Mouse (Mus musculus) hindbrain, embryonic 12.5 days (tissue): ENCODE measurements around the gene Esrrg. TPM values are rescaled to one million over a fixed set of nuclear protein-coding genes. Genes with fewer than 3 reads are reported as not detected.
A peak's percentile ranks its signal among the peaks of the same experiment; 100 is the strongest.

Experiments used
- ATAC-seq: fragments of 200-750 bp; cut with Nextera tagmentation; 2 replicates; pipeline ENCODE4 v1.8.0; 2017; ENCODE audit warnings: moderate TSS enrichment; ENCODE audit not compliant: low FRiP score
- H3K27ac ChIP-seq: fragments of 300-500 bp; sonication (generic); 2 replicates; pipeline ENCODE4 v1.5.1; 2016; ENCODE audit warnings: mild to moderate bottlenecking
- H3K27me3 ChIP-seq: fragments of 300-500 bp; sonication (generic); 2 replicates; pipeline ENCODE4 v1.6.1; 2016; ENCODE audit warnings: mild to moderate bottlenecking
- H3K36me3 ChIP-seq: fragments of 300-500 bp; sonication (generic); 2 replicates; pipeline ENCODE4 v1.6.1; 2016; ENCODE audit warnings: mild to moderate bottlenecking
- H3K4me1 ChIP-seq: fragments of 300-500 bp; sonication (generic); 2 replicates; pipeline ENCODE4 v1.6.1; 2016
- H3K4me2 ChIP-seq: fragments of 300-500 bp; sonication (generic); replicated peaks from 2 replicates; pipeline ENCODE4 v1.6.1; 2016; ENCODE audit warnings: mild to moderate bottlenecking
- H3K4me3 ChIP-seq: fragments of 300-500 bp; sonication (generic); 2 replicates; pipeline ENCODE4 v1.5.1; 2016; ENCODE audit warnings: mild to moderate bottlenecking
- H3K9ac ChIP-seq: fragments of 300-500 bp; sonication (generic); 2 replicates; pipeline ENCODE4 v1.6.1; 2016; ENCODE audit warnings: mild to moderate bottlenecking, moderate library complexity
- H3K9me3 ChIP-seq: fragments of 300-500 bp; sonication (generic); replicated peaks from 2 replicates; pipeline ENCODE4 v1.6.1; 2016; ENCODE audit warnings: mild to moderate bottlenecking
- WGBS: fragments of 180-500 bp; shearing (Covaris S2); methylation state at CpG from one replicate; pipeline ENCODE4 v1.1.7; 2016; 5-methylcytosine and 5-hydroxymethylcytosine counted together
- polyA plus RNA-seq: library from polyadenylated mRNA; unstranded; fragments of >200 nt; fragmentation: Nextera tagmentation; extraction: Ambion mirVana; gene quantifications from 2 replicates; pipeline ENCODE4 v1.2.1, GENCODE M21; 2016

Esrrg gene
- polyA plus RNA-seq, 1 experiment from 2014 or later: 19.3 TPM

DNA sequence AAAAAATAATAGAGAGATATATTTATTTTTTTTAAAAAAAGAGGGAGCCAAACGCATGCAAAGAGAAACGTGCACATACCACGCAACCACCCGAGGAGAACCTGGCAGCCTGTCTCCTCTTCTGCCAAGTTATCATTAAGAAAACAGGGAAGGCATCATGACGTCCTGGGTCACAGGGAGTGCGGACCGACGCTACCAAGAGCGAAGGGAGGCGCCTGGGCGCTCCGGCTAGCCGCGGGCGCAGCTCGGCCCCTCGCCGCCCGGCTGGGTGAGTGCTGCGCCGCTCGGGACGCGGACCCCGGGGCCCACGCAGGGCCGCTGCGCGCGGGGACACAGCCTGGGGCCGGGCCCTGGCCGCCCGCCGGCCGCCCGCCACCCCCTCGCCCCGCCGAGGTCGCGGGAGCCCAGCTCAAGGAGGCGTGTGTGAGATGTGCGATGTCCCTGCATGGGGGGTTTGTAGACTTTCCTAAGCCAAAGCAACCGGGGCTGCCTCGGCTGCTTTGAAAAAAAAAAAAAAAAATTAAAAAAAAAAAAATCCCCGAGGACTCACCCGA, 43.2 kb downstream of the Esrrg start:
- peak overlapping the region; percentile 92 for H3K4me2 ChIP-seq
- ATAC-seq: peak; percentile 84
- no peaks in the 10 kb centered on the region for H3K9me3 ChIP-seq
- peak overlapping the region; percentile 89 for H3K9ac ChIP-seq
- no peaks in the 10 kb centered on the region for H3K36me3 ChIP-seq
- H3K27me3 ChIP-seq: no peaks in the 10 kb centered on the region
- H3K27ac ChIP-seq: peak overlapping the region; percentile 77
- peak overlapping the region; percentile 68 for H3K4me3 ChIP-seq
- H3K4me1 ChIP-seq: peaks cover 10% of the 10 kb centered on the region
- WGBS: under 1% methylated on average over 40 of the region's 47 CpGs

DNA sequence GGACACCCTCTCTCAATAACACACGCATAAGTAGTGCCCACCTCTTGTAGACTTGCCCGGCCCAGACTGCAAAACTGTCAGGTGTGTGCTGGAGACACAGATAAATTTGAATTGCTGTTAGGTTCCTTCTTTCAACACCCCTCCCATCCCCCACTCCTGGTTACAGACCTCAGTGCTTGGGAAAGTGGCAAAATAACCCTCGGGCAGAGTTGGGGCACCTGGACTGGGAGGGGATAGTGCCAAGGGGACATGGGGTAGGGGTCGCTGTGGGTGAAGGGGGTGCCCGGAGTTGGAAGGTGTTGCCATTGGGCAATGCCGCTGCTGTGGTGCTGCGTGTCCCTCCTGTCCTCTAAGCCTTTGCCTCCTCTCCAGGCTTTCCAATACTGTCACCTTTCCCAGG, 43.9 kb downstream of the Esrrg start:
- Histone ChIP-seq H3K9ac (no peak overlapping the region), H3K9me3 (no peaks in the 10 kb centered on the region), H3K27ac (no peak overlapping the region), H3K27me3 (no peaks in the 10 kb centered on the region), H3K4me2 (peak overlapping the region; percentile 92), H3K4me1 (peaks cover 10% of the 10 kb centered on the region), H3K4me3 (peak overlapping the region; percentile 68), H3K36me3 (no peaks in the 10 kb centered on the region)
- ATAC-seq: peak; percentile 45; the same call in 1 of the 2 replicates
- 7% methylated on average over 7 of the region's 7 CpGs for WGBS

- Histone ChIP-seq H3K27ac (no peak overlapping the region), H3K9me3 (no peaks in the 10 kb centered on the region), H3K4me2 (no peak overlapping the region), H3K4me1 (peaks cover 10% of the 10 kb centered on the region), H3K4me3 (no peak overlapping the region), H3K27me3 (no peaks in the 10 kb centered on the region), H3K9ac (no peak overlapping the region), H3K36me3 (no peaks in the 10 kb centered on the region)
- 45% methylated on average over 9 of the region's 9 CpGs for WGBS
- ATAC-seq: no peak
Observed at GRCm38 (mm10) chr1:187653390-187653789, 44.8 kb downstream of the Esrrg start.

DNA sequence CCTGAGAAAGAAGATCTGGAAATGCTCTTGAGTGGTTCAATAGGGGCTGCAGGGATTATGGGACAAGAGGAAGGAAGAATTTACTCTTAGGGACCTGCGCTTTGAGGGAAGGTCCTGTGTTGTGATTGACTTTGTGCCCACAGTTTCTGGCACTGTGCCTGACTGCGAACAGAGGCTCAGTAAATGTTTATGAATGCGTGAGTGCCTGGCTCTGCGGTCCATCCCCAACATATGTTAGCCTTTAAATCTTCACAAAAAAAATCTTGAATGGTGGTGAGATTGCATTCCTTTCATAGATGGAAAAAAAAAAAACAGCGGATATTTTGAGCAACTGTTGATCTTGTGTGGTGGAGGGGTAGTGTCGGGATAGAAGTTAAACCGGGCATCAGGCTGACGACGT, 52.4 kb downstream of the Esrrg start:
- Histone ChIP-seq H3K36me3 (no peaks in the 10 kb centered on the region), H3K27ac (no peak overlapping the region), H3K4me3 (no peak overlapping the region), H3K9ac (no peak overlapping the region), H3K4me1 (peaks cover 23% of the 10 kb centered on the region), H3K4me2 (no peak overlapping the region), H3K27me3 (no peaks in the 10 kb centered on the region), H3K9me3 (no peaks in the 10 kb centered on the region)
- WGBS: 63% methylated on average over 9 of the region's 9 CpGs
- no peak for ATAC-seq

- Histone ChIP-seq H3K4me1 (peaks cover 23% of the 10 kb centered on the region), H3K27me3 (no peaks in the 10 kb centered on the region), H3K9me3 (no peaks in the 10 kb centered on the region), H3K9ac (no peak overlapping the region), H3K27ac (no peak overlapping the region), H3K4me3 (no peak overlapping the region), H3K36me3 (no peaks in the 10 kb centered on the region), H3K4me2 (0 out of 2 replicates have a peak overlapping the region, but pooled peaks have one; percentile 9)
- WGBS: 41% methylated on average over 12 of the region's 12 CpGs
- peak; percentile 38; the same call in 1 of the 2 replicates for ATAC-seq
Observed at GRCm38 (mm10) chr1:187662083-187662609, 53.6 kb downstream of the Esrrg start.

- H3K27me3 ChIP-seq: no peaks in the 10 kb centered on the region
- 36% methylated on average over 6 of the region's 6 CpGs for WGBS
- no peak overlapping the region for H3K9ac ChIP-seq
- H3K36me3 ChIP-seq: no peaks in the 10 kb centered on the region
- ATAC-seq: no peak
- no peak overlapping the region for H3K27ac ChIP-seq
- H3K4me2 ChIP-seq: no peak overlapping the region
- no peak overlapping the region for H3K4me3 ChIP-seq
- no peaks in the 10 kb centered on the region for H3K9me3 ChIP-seq
- peaks cover 23% of the 10 kb centered on the region for H3K4me1 ChIP-seq
Observed at GRCm38 (mm10) chr1:187663376-187663775, 54.8 kb downstream of the Esrrg start.

DNA sequence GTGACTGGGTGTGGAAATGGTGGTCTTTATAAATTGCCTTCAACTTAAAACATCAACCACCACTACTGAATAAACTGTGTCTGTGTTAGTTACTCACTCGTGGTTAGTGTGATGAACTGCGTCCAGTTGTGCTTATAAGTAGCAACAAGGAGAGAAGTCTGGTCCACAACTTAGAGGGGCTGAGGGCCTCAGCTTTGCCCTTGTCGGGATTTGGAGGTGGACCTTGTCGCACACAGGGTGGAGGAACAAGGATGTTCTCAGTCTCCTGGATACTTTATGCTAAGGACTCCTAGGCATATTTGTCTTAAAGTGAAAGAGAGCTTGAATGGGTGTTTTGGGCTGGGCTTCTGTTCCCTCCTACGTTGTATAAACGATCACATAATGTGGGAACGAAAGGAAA, 55.7 kb downstream of the Esrrg start:
- no peaks in the 10 kb centered on the region for H3K36me3 ChIP-seq
- peaks cover 23% of the 10 kb centered on the region for H3K4me1 ChIP-seq
- 89% methylated on average over 7 of the region's 7 CpGs for WGBS
- H3K27ac ChIP-seq: no peak overlapping the region
- ATAC-seq: no peak
- no peak overlapping the region for H3K9ac ChIP-seq
- no peaks in the 10 kb centered on the region for H3K27me3 ChIP-seq
- H3K9me3 ChIP-seq: no peaks in the 10 kb centered on the region
- H3K4me2 ChIP-seq: no peak overlapping the region
- H3K4me3 ChIP-seq: no peak overlapping the region

DNA sequence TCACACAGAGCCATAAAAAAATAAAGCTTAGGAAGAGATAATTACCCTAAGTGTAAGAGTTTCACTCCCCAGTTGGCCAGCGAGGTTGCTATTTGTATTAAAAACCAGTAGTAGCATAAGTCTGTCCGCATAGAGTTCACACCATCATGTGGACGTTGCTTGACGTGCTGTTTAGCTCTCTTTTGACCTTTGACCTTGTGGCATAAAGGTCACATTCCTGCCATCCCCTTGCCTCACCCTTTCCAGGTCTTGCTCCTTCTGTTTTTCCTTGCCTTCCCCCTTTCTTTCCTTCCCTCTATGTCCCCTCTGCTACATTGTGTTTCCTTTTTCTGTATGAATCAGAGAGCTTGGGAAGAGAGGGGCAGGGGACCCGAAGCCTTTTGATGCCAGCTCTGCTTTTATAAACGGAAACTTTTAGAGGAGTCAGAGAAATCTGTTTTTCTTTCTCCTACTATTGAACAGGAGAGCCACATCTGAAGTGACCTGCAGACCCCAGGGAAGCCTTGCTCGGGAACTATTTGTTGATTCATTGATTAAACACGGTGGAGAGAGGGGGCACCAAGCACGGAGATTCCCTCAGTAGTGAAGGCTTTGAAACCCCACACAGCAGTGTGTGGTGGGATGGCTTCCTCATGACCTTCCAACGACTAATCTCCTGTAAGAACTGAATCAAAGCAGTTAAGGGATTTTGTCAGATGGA, 57.5 kb downstream of the Esrrg start:
- no peaks in the 10 kb centered on the region for H3K9me3 ChIP-seq
- H3K9ac ChIP-seq: no peak overlapping the region
- ATAC-seq: no peak
- H3K4me3 ChIP-seq: no peak overlapping the region
- no peaks in the 10 kb centered on the region for H3K27me3 ChIP-seq
- peaks cover 20% of the 10 kb centered on the region for H3K4me1 ChIP-seq
- H3K27ac ChIP-seq: no peak overlapping the region
- WGBS: 26% methylated on average over 10 of the region's 10 CpGs
- no peak overlapping the region for H3K4me2 ChIP-seq
- no peaks in the 10 kb centered on the region for H3K36me3 ChIP-seq

DNA sequence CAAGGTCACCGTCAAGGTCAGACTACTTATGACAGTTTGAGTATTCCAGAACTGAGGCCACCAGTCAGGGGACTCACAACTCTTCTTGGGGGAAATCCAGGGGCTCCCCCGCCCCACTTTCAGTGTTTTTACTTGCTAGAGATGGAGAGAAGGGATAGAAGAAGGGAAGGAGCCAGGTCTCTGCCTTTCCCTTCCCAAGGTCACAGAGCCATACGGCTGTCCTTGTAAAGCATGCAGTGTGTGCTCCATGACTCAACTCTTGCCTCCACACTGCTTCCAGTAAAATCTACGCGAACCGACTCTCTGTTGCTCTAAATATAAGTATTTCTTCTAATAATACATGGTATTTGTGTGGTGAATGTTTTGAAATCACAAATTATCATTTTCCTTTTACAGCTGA, 61.2 kb downstream of the Esrrg start:
- H3K27ac ChIP-seq: no peak overlapping the region
- H3K4me2 ChIP-seq: no peak overlapping the region
- H3K9me3 ChIP-seq: no peaks in the 10 kb centered on the region
- WGBS: 94% methylated on average over 6 of the region's 6 CpGs
- no peak overlapping the region for H3K9ac ChIP-seq
- ATAC-seq: no peak
- no peak overlapping the region for H3K4me3 ChIP-seq
- H3K4me1 ChIP-seq: no peaks in the 10 kb centered on the region
- no peaks in the 10 kb centered on the region for H3K36me3 ChIP-seq
- no peaks in the 10 kb centered on the region for H3K27me3 ChIP-seq

DNA sequence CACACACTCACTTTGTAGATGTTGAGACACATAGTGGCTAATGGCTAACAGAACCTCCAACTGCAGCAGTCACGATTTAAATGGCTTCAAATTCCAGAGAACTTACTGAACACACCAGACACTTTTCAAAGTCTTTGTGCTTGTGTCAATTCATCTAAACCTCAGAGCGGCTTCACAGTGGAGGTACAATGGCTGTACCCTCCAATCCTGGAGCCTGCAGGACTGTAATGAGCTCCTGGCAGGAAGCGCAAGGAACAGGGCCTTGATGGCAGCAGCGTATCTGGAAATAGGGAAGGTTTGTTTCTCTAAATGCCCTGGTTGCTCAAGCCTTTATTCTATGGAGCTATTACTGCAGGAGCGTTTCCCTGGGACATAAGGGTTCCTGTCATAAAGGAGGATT, 63.9 kb downstream of the Esrrg start:
- no peak overlapping the region for H3K4me3 ChIP-seq
- WGBS: 65% methylated on average over 5 of the region's 5 CpGs

DNA sequence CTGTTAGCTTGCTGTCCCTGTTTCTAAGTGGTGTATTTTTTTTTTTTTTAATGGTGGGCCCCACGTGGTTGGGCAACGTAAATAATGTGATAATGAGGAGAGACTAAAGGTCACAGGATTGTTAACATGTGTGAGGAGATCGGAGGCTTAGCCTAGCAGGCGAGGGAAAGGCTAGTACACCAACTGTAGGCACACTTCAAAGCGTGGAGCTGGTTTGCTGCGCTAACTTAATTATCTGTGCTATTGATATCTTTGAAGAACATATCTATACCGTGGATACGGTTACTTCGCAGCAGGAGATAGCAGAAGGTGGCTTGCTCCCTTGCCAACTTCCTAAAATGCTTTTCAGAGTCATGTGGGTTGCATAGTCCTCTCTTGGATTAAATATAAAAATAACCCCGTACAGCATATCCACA, 66.2 kb downstream of the Esrrg start:
- no peaks in the 10 kb centered on the region for H3K9me3 ChIP-seq
- no peaks in the 10 kb centered on the region for H3K4me1 ChIP-seq
- H3K27me3 ChIP-seq: no peaks in the 10 kb centered on the region
- H3K27ac ChIP-seq: no peak overlapping the region
- no peak overlapping the region for H3K4me2 ChIP-seq
- ATAC-seq: no peak
- WGBS: 56% methylated on average over 10 of the region's 10 CpGs
- no peak overlapping the region for H3K4me3 ChIP-seq
- H3K36me3 ChIP-seq: no peaks in the 10 kb centered on the region
- no peak overlapping the region for H3K9ac ChIP-seq

More for the DNA sequence above, 63.9 kb downstream of the Esrrg start:
- Histone ChIP-seq H3K27ac (no peak overlapping the region), H3K36me3 (no peaks in the 10 kb centered on the region), H3K27me3 (no peaks in the 10 kb centered on the region), H3K9me3 (no peaks in the 10 kb centered on the region), H3K4me1 (no peaks in the 10 kb centered on the region), H3K9ac (no peak overlapping the region), H3K4me2 (no peak overlapping the region)
- ATAC-seq: no peak

DNA sequence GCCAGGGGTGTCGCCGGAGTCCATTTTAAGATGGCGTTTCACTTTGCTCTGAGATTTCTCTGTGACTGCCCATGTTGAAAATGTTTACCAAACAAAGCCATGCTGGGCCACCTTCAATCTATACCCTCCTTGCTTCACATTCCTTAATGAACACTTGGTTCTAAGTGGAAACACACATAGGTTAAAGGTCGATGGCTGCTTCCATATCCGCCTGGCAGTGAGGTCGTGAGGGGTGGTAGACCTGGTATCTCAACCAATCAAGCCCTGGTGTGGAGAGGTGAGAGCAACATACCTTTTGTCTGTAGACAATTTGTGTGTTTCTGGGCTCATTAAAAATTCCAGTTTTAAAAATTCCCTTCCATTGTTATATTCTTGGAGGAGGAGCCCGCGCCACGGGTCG, 68.0 kb downstream of the Esrrg start:
- Histone ChIP-seq H3K4me3 (no peak overlapping the region), H3K27ac (no peak overlapping the region), H3K9ac (no peak overlapping the region), H3K9me3 (no peaks in the 10 kb centered on the region), H3K27me3 (no peaks in the 10 kb centered on the region), H3K4me1 (no peaks in the 10 kb centered on the region), H3K36me3 (no peaks in the 10 kb centered on the region), H3K4me2 (no peak overlapping the region)
- no peak for ATAC-seq
- WGBS: 75% methylated on average over 10 of the region's 10 CpGs

- H3K36me3 ChIP-seq: no peaks in the 10 kb centered on the region
- WGBS: 76% methylated on average over 1 of the region's 1 CpGs
- H3K9ac ChIP-seq: no peak overlapping the region
- ATAC-seq: no peak
- no peak overlapping the region for H3K4me2 ChIP-seq
- no peak overlapping the region for H3K27ac ChIP-seq
- no peak overlapping the region for H3K4me3 ChIP-seq
- no peaks in the 10 kb centered on the region for H3K27me3 ChIP-seq
- H3K4me1 ChIP-seq: no peaks in the 10 kb centered on the region
- H3K9me3 ChIP-seq: no peaks in the 10 kb centered on the region
Observed at GRCm38 (mm10) chr1:187679246-187679645, 70.7 kb downstream of the Esrrg start.
